Mouse (Mus musculus) forebrain, embryonic 12.5 days (tissue): Measurements from ENCODE around the gene Leng9. TPM values are rescaled to one million over a fixed set of nuclear protein-coding genes. Genes with fewer than 3 reads are reported as not detected.

Experiments
- ATAC-seq: fragments of 200-750 bp; cut with Nextera tagmentation; 2 replicates; pipeline ENCODE4 v1.8.0; 2017; ENCODE audit warnings: moderate TSS enrichment; ENCODE audit not compliant: low FRiP score
- H3K27ac ChIP-seq: fragments of 300-500 bp; sonication (generic); 2 replicates; pipeline ENCODE4 v1.5.1; 2016; ENCODE audit warnings: mild to moderate bottlenecking
- H3K27me3 ChIP-seq: fragments of 300-500 bp; sonication (generic); 2 replicates; pipeline ENCODE4 v1.6.1; 2016; ENCODE audit warnings: mild to moderate bottlenecking
- H3K36me3 ChIP-seq: fragments of 300-500 bp; sonication (generic); replicated peaks from 2 replicates; pipeline ENCODE4 v1.6.1; 2016; ENCODE audit warnings: mild to moderate bottlenecking
- H3K4me1 ChIP-seq: fragments of 300-500 bp; sonication (generic); 2 replicates; pipeline ENCODE4 v1.6.1; 2016
- H3K4me2 ChIP-seq: fragments of 300-500 bp; sonication (generic); 2 replicates; pipeline ENCODE4 v1.6.1; 2016; ENCODE audit warnings: mild to moderate bottlenecking, moderate library complexity
- H3K4me3 ChIP-seq: fragments of 300-500 bp; sonication (generic); replicated peaks from 2 replicates; pipeline ENCODE4 v1.5.1; 2016; ENCODE audit warnings: mild to moderate bottlenecking
- H3K9ac ChIP-seq: fragments of 300-500 bp; sonication (generic); 2 replicates; pipeline ENCODE4 v1.6.1; 2016; ENCODE audit warnings: mild to moderate bottlenecking
- H3K9me3 ChIP-seq: fragments of 300-500 bp; sonication (generic); 2 replicates; pipeline ENCODE4 v1.6.1; 2016
- WGBS: fragments of 180-500 bp; shearing (Covaris S2); methylation state at CpG from one replicate; pipeline ENCODE4 v1.1.7; 2016; 5-methylcytosine and 5-hydroxymethylcytosine counted together
- polyA plus RNA-seq: library from polyadenylated mRNA; unstranded; fragments of >200 nt; fragmentation: Nextera tagmentation; extraction: Ambion mirVana; gene quantifications from 2 replicates; pipeline ENCODE4 v1.2.1, GENCODE M21; 2016

Gene Leng9
- polyA plus RNA-seq, 1 experiment from 2014 or later, result 3.0 TPM

GRCm38 (mm10) chr7:4128860-4129259 is 21.3 kb downstream of the Leng9 start:
- no peak overlapping the region for H3K4me3 ChIP-seq
- no peaks in the 10 kb centered on the region for H3K27me3 ChIP-seq
- peaks cover 41% of the 10 kb centered on the region for H3K4me1 ChIP-seq
- no peak overlapping the region for H3K9ac ChIP-seq
- peaks cover 75% of the 10 kb centered on the region for H3K36me3 ChIP-seq
- ATAC-seq, result no peak
- H3K27ac ChIP-seq, result peak overlapping the region; percentile 82
- no peak overlapping the region for H3K4me2 ChIP-seq
- 70% methylated on average over 6 of the region's 6 CpGs for WGBS
- no peaks in the 10 kb centered on the region for H3K9me3 ChIP-seq

- Histone ChIP-seq H3K9me3 (no peaks in the 10 kb centered on the region), H3K4me3 (no peak overlapping the region), H3K4me2 (no peak overlapping the region), H3K9ac (no peak overlapping the region), H3K27me3 (no peaks in the 10 kb centered on the region), H3K36me3 (peaks cover 65% of the 10 kb centered on the region), H3K4me1 (peaks cover 51% of the 10 kb centered on the region), H3K27ac (no peak overlapping the region)
- WGBS, result 88% methylated on average over 4 of the region's 4 CpGs
- ATAC-seq, result no peak
These were observed 22.3 kb downstream of the Leng9 start for GRCm38 (mm10) chr7:4127894-4128293.

GRCm38 (mm10) chr7:4126992-4127785 is 23.0 kb downstream of the Leng9 start:
- Histone ChIP-seq H3K9ac (no peak overlapping the region), H3K4me2 (no peak overlapping the region), H3K9me3 (no peaks in the 10 kb centered on the region), H3K27ac (peak overlapping the region; percentile 56; the same call in 1 of the 2 replicates), H3K27me3 (no peaks in the 10 kb centered on the region), H3K4me3 (no peak overlapping the region), H3K36me3 (peaks cover 58% of the 10 kb centered on the region), H3K4me1 (peaks cover 58% of the 10 kb centered on the region)
- 91% methylated on average over 11 of the region's 11 CpGs for WGBS
- ATAC-seq, result no peak

GRCm38 (mm10) chr7:4125306-4125705 is 24.9 kb downstream of the Leng9 start:
- Histone ChIP-seq H3K27ac (peak overlapping the region; percentile 94), H3K4me2 (peak overlapping the region; percentile 65)
- WGBS, result 23% methylated on average over 9 of the region's 9 CpGs

GRCm38 (mm10) chr7:4124856-4125255 is 25.3 kb downstream of the Leng9 start:
- peaks cover 47% of the 10 kb centered on the region for H3K36me3 ChIP-seq
- ATAC-seq, result no peak
- no peaks in the 10 kb centered on the region for H3K9me3 ChIP-seq
- H3K27ac ChIP-seq, result peak overlapping the region; percentile 94
- peak overlapping the region; percentile 25 for H3K4me3 ChIP-seq
- no peaks in the 10 kb centered on the region for H3K27me3 ChIP-seq
- 4% methylated on average over 5 of the region's 5 CpGs for WGBS
- peak overlapping the region; percentile 65 for H3K4me2 ChIP-seq
- peak overlapping the region; percentile 44 for H3K9ac ChIP-seq
- peaks cover 63% of the 10 kb centered on the region for H3K4me1 ChIP-seq

More at GRCm38 (mm10) chr7:4125306-4125705, 24.9 kb downstream of the Leng9 start:
- peaks cover 63% of the 10 kb centered on the region for H3K4me1 ChIP-seq
- H3K27me3 ChIP-seq, result no peaks in the 10 kb centered on the region
- no peaks in the 10 kb centered on the region for H3K9me3 ChIP-seq
- H3K36me3 ChIP-seq, result peaks cover 51% of the 10 kb centered on the region
- peak overlapping the region; percentile 25 for H3K4me3 ChIP-seq
- ATAC-seq, result no peak
- H3K9ac ChIP-seq, result peak overlapping the region; percentile 44

GRCm38 (mm10) chr7:4124315-4124759 is 25.8 kb downstream of the Leng9 start:
- 0% methylated on average over 9 of the region's 10 CpGs for WGBS
- Histone ChIP-seq H3K4me1 (peaks cover 64% of the 10 kb centered on the region), H3K9me3 (no peaks in the 10 kb centered on the region), H3K27ac (peak overlapping the region; percentile 94), H3K36me3 (peaks cover 42% of the 10 kb centered on the region), H3K27me3 (no peaks in the 10 kb centered on the region), H3K4me2 (peak overlapping the region; percentile 65), H3K4me3 (peak overlapping the region; percentile 25), H3K9ac (0 out of 2 replicates have a peak overlapping the region, but pooled peaks have one; percentile 44)
- ATAC-seq, result peak; percentile 84

GRCm38 (mm10) chr7:4123732-4124131 is 26.4 kb downstream of the Leng9 start:
- Histone ChIP-seq H3K27ac (peak overlapping the region; percentile 94), H3K27me3 (no peaks in the 10 kb centered on the region), H3K9me3 (no peaks in the 10 kb centered on the region), H3K9ac (no peak overlapping the region), H3K4me2 (peak overlapping the region; percentile 65), H3K4me3 (peak overlapping the region; percentile 69), H3K4me1 (peaks cover 70% of the 10 kb centered on the region), H3K36me3 (peaks cover 36% of the 10 kb centered on the region)
- WGBS, result 10% methylated on average over 1 of the region's 1 CpGs
- ATAC-seq, result peak; percentile 81

GRCm38 (mm10) chr7:4122783-4123182 is 27.4 kb downstream of the Leng9 start:
- 76% methylated on average over 10 of the region's 10 CpGs for WGBS
- peaks cover 26% of the 10 kb centered on the region for H3K36me3 ChIP-seq
- H3K4me2 ChIP-seq, result peak overlapping the region; percentile 65
- H3K9ac ChIP-seq, result peak overlapping the region; percentile 91; the same call in 1 of the 2 replicates
- no peak for ATAC-seq
- H3K4me3 ChIP-seq, result peak overlapping the region; percentile 69
- peak overlapping the region; percentile 94 for H3K27ac ChIP-seq
- no peaks in the 10 kb centered on the region for H3K27me3 ChIP-seq
- no peaks in the 10 kb centered on the region for H3K9me3 ChIP-seq
- H3K4me1 ChIP-seq, result peaks cover 72% of the 10 kb centered on the region

GRCm38 (mm10) chr7:4122076-4122768 is 28.0 kb downstream of the Leng9 start:
- ATAC-seq, result no peak
- Histone ChIP-seq H3K27ac (peak overlapping the region; percentile 94), H3K36me3 (peaks cover 21% of the 10 kb centered on the region), H3K9ac (peak overlapping the region; percentile 91), H3K27me3 (no peaks in the 10 kb centered on the region), H3K4me3 (peak overlapping the region; percentile 69), H3K4me2 (peak overlapping the region; percentile 65), H3K9me3 (no peaks in the 10 kb centered on the region), H3K4me1 (peaks cover 72% of the 10 kb centered on the region)
- WGBS, result 35% methylated on average over 11 of the region's 11 CpGs

GRCm38 (mm10) chr7:4119976-4120921 is 29.9 kb downstream of the Leng9 start:
- WGBS, result 6% methylated on average over 18 of the region's 19 CpGs
- ATAC-seq, result peak; percentile 9
- H3K36me3 ChIP-seq, result peaks cover under 1% of the 10 kb centered on the region; the same call in 1 of the 2 replicates
- peak overlapping the region; percentile 94 for H3K27ac ChIP-seq
- peaks cover 60% of the 10 kb centered on the region for H3K4me1 ChIP-seq
- H3K9me3 ChIP-seq, result no peaks in the 10 kb centered on the region
- H3K4me3 ChIP-seq, result peak overlapping the region; percentile 69
- H3K4me2 ChIP-seq, result peak overlapping the region; percentile 65
- peak overlapping the region; percentile 91 for H3K9ac ChIP-seq
- H3K27me3 ChIP-seq, result no peaks in the 10 kb centered on the region

- H3K36me3 ChIP-seq, result no peaks in the 10 kb centered on the region
- no peak for ATAC-seq
- no peaks in the 10 kb centered on the region for H3K27me3 ChIP-seq
- no peaks in the 10 kb centered on the region for H3K9me3 ChIP-seq
- WGBS, result 1% methylated on average over 37 of the region's 37 CpGs
- peak within 1 kb of the TSS; percentile 65 for H3K4me2 ChIP-seq
- peaks cover 51% of the 10 kb centered on the region for H3K4me1 ChIP-seq
- H3K9ac ChIP-seq, result peak within 1 kb of the TSS; percentile 91
- peak within 1 kb of the TSS; percentile 69 for H3K4me3 ChIP-seq
- H3K27ac ChIP-seq, result peak within 1 kb of the TSS; percentile 94
These were observed 30.8 kb downstream of the Leng9 start, which contains the start of gene Ttyh1 for GRCm38 (mm10) chr7:4119344-4119902. Gene Ttyh1 (plus strand): TSS chr7:4119408.
